Mouse (Mus musculus): ENCODE data around the gene Cd163. TPM values are rescaled to one million over a fixed set of nuclear protein-coding genes. Genes with fewer than 3 reads are reported as not detected.
A peak's percentile ranks its signal among the peaks of the same experiment; 100 is the strongest.

The Cd163 gene
- 1.4 and 1.6 TPM in 2 replicates for polyA plus RNA-seq (2015; fragmentation: Nextera tagmentation; extraction: Ambion mirVana)

DNA sequence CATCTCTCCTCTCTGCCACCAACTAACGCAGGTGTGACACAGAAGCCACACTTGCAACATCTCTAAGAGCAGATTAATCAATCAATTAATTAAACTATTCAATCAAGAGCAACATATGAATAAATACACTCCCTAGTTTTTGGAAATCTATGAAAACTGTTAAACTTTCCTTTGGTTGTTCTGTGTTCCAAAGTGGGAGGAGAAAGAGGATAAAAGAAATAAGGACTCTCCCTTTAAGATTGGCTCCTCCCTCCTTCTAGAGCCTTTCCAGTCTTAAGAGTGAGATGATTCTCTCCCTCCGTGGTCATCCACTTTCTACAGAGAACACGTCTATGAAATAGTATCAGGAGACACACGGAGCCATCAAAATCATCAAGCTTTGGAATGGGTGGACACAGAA, at the start of gene Cd163:
Cd163 (plus strand) TSS at position 301 of the 400 bp plus-strand sequence.
- Histone ChIP-seq H3K4me2 (replicated peaks; ENCODE audit: low read depth) (no peak within 1 kb of the TSS), H3K27me3 (ENCODE audit: control insufficient read depth, insufficient read depth, low read length) (no peaks in the 10 kb centered on the region), H3K4me1 (replicated peaks; ENCODE audit: control insufficient read depth, insufficient read depth) (no peaks in the 10 kb centered on the region), H3K9ac (ENCODE audit: low read length) (no peak within 1 kb of the TSS), H3K9me3 (ENCODE audit: control insufficient read depth, low read length) (no peaks in the 10 kb centered on the region), H3K27ac (replicated peaks) (no peak within 1 kb of the TSS), H3K4me3 (ENCODE audit: low read depth, low read length) (no peak within 1 kb of the TSS), H3K36me3 (ENCODE audit: control insufficient read depth, insufficient read depth, low read length) (no peaks in the 10 kb centered on the region)
- WGBS, result 86% methylated on average over 4 of the region's 4 CpGs
- TF ChIP-seq CTCF (IDR thresholded peaks at IDR 0.05; ENCODE audit: low read depth) (no peak), EP300 (optimal IDR thresholded peaks at IDR 0.05) (no peak)
- ATAC-seq (ENCODE audit: low FRiP score, low TSS enrichment), result no peak
- DNase-seq (ENCODE audit: low spot score), result no peak

DNA sequence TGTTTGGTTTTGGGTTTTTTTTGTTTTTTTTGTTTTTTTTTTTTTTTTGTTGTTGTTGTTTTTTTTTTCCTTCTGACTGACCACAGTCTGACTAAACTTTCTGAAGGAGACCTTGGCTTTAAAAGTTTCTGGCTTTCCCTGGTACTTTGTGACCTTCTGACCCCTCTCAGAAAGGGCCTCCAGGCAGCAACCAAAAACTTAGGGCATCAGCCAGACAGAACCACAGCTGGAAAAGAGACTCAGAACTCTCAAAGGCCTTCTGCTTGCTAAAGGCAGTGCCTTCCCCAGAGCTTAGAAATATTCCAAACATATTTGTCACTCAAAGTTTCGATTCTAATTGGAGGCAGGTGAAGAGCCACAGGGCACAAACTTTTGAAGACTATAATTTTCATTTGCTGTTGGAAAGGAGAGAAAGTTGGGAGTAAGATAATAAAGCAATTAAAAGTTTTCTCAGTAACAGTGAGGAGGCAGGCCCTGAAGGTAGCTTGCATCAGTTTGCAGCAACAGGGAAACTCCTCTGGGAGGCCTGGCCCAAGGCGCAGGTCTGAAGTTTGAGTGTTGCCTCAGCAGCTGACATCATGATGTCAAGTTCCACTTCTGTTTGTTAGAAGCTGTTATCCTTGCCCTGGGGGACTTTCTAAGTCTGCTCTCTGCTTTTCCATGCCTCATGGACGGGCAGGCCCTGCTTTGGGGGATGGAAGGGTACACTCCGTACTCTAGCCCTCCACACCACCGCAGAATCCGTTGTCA, 48.6 kb upstream of the Cd163 start:
- DNase-seq (ENCODE audit: low spot score), result no peak
- Histone ChIP-seq H3K9ac (ENCODE audit: low read length) (no peak overlapping the region), H3K9me3 (ENCODE audit: control insufficient read depth, low read length) (no peaks in the 10 kb centered on the region), H3K4me3 (ENCODE audit: low read depth, low read length) (no peak overlapping the region), H3K27me3 (ENCODE audit: control insufficient read depth, insufficient read depth, low read length) (no peaks in the 10 kb centered on the region), H3K4me2 (replicated peaks; ENCODE audit: low read depth) (no peak overlapping the region), H3K36me3 (ENCODE audit: control insufficient read depth, insufficient read depth, low read length) (no peaks in the 10 kb centered on the region), H3K4me1 (replicated peaks; ENCODE audit: control insufficient read depth, insufficient read depth) (no peaks in the 10 kb centered on the region), H3K27ac (replicated peaks) (no peak overlapping the region)
- WGBS, result 76% methylated on average over 6 of the region's 6 CpGs
- TF ChIP-seq CTCF (IDR thresholded peaks at IDR 0.05; ENCODE audit: low read depth), result no peak
- TF ChIP-seq EP300 (optimal IDR thresholded peaks at IDR 0.05), result no peak
- ATAC-seq (ENCODE audit: low FRiP score, low TSS enrichment), result no peak

DNA sequence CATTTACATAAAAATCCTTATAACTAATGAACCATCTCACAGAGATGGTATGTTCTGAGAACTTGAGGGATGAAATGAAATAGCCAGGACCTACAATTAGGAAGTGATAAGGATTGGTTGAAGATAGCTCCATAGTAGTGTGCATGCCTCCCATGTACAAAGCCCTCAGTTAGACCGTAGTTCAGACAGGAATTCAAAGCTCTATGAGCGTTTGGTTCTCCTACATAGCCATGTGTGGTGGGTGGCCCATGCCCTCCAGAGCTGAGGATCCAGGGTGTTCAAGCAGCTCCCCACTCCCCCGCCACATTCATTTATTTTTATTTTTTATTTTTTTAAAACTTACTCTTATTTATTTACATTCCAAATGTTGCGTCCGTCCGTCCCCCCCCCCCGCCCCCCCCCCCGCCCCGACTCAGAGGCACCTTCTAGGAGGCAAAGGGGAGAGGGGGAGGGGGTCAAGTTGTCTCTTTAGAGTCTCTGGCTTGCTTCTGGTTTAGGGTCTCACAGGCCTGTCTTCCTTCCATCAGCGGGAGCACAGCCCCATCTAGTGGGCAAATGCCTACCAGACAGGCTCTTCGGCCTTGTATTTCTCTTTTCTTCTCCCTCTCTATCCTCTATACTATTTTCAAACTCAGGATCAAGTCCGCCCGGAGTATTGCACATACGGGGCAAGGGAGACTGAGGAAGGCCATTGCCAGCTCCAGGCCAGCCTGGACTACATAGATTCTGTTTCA, 44.1 kb upstream of the Cd163 start:
- H3K9me3 ChIP-seq (ENCODE audit: control insufficient read depth, low read length), result no peaks in the 10 kb centered on the region
- no peaks in the 10 kb centered on the region for H3K4me1 ChIP-seq (replicated peaks; ENCODE audit: control insufficient read depth, insufficient read depth)
- H3K27me3 ChIP-seq (ENCODE audit: control insufficient read depth, insufficient read depth, low read length), result no peaks in the 10 kb centered on the region
- no peak for TF ChIP-seq EP300 (optimal IDR thresholded peaks at IDR 0.05)
- TF ChIP-seq CTCF (IDR thresholded peaks at IDR 0.05; ENCODE audit: low read depth), result peak; percentile 85
- no peak overlapping the region for H3K9ac ChIP-seq (ENCODE audit: low read length)
- 23% methylated on average over 10 of the region's 14 CpGs for WGBS
- H3K4me2 ChIP-seq (replicated peaks; ENCODE audit: low read depth), result no peak overlapping the region
- no peak overlapping the region for H3K27ac ChIP-seq (replicated peaks)
- H3K4me3 ChIP-seq (ENCODE audit: low read depth, low read length), result no peak overlapping the region
- ATAC-seq (ENCODE audit: low FRiP score, low TSS enrichment) (no peak), DNase-seq (ENCODE audit: low spot score) (peak; percentile 68)
- no peaks in the 10 kb centered on the region for H3K36me3 ChIP-seq (ENCODE audit: control insufficient read depth, insufficient read depth, low read length)

DNA sequence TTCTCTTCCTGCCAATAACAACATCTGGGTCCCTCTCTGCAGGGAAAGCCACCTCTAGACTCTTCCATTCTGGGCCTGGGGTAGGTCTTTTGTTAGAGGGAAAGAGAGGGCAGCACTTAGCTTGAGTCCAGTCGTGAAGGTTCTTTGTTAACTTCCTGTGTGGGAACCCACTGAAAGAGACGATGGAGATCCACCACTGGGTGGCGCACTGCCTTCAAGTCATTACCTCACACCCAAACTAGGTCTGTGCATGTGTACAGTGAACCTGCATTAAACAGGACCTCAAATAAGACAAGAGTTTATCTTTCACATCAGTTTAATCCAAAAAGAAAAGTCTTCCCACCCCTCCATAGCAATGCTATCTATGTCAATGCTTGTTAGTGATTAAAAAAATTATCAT, 41.8 kb upstream of the Cd163 start:
- 0 out of 2 replicates have a peak, but pooled peaks have one; percentile 59 for ATAC-seq (ENCODE audit: low FRiP score, low TSS enrichment)
- H3K9me3 ChIP-seq (ENCODE audit: control insufficient read depth, low read length), result no peaks in the 10 kb centered on the region
- H3K27me3 ChIP-seq (ENCODE audit: control insufficient read depth, insufficient read depth, low read length), result no peaks in the 10 kb centered on the region
- TF ChIP-seq EP300 (optimal IDR thresholded peaks at IDR 0.05) (no peak), CTCF (IDR thresholded peaks at IDR 0.05; ENCODE audit: low read depth) (peak; percentile 84)
- peak; percentile 69 for DNase-seq (ENCODE audit: low spot score)
- H3K36me3 ChIP-seq (ENCODE audit: control insufficient read depth, insufficient read depth, low read length), result no peaks in the 10 kb centered on the region
- no peak overlapping the region for H3K4me2 ChIP-seq (replicated peaks; ENCODE audit: low read depth)
- WGBS, result 3% methylated on average over 3 of the region's 3 CpGs
- no peaks in the 10 kb centered on the region for H3K4me1 ChIP-seq (replicated peaks; ENCODE audit: control insufficient read depth, insufficient read depth)
- no peak overlapping the region for H3K4me3 ChIP-seq (ENCODE audit: low read depth, low read length)
- no peak overlapping the region for H3K27ac ChIP-seq (replicated peaks)
- H3K9ac ChIP-seq (ENCODE audit: low read length), result no peak overlapping the region

DNA sequence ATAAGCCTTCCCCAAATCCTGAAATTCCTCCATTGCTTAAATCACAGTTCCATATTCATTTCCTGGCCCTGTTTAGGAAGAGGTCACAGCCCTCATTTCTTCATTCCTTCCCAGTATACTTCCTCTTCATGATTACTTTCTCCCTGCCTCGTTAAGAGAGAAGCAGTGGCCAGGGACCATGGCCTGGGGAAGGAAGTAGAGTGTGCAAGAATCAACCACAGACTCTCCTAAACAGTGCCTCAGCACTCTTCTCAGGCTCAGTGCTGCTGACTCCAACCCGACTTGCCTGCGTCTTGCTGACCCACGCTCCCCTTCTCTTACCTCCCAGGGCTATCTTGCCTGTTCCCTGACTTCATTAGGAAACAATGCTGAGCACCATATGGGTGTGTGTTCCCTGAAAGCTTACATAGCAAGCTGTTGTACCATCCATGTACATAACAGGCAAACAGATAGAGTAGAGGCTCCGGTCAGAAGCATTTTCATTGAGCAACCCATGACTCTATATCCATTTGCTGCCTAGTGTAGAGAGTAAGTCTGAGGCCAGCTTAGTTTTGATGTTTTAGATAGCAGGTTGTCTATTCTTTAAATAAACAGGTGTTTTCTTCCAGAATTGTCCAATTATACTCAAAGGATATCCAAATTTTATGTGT, 31.1 kb upstream of the Cd163 start:
- H3K27me3 ChIP-seq (ENCODE audit: control insufficient read depth, insufficient read depth, low read length), result no peaks in the 10 kb centered on the region
- H3K4me1 ChIP-seq (replicated peaks; ENCODE audit: control insufficient read depth, insufficient read depth), result no peaks in the 10 kb centered on the region
- no peak overlapping the region for H3K9ac ChIP-seq (ENCODE audit: low read length)
- no peak overlapping the region for H3K4me2 ChIP-seq (replicated peaks; ENCODE audit: low read depth)
- H3K9me3 ChIP-seq (ENCODE audit: control insufficient read depth, low read length), result no peaks in the 10 kb centered on the region
- no peak for ATAC-seq (ENCODE audit: low FRiP score, low TSS enrichment)
- no peak overlapping the region for H3K4me3 ChIP-seq (ENCODE audit: low read depth, low read length)
- DNase-seq (ENCODE audit: low spot score), result no peak
- H3K36me3 ChIP-seq (ENCODE audit: control insufficient read depth, insufficient read depth, low read length), result no peaks in the 10 kb centered on the region
- WGBS, result 71% methylated on average over 5 of the region's 5 CpGs
- no peak for TF ChIP-seq EP300 (optimal IDR thresholded peaks at IDR 0.05)
- no peak overlapping the region for H3K27ac ChIP-seq (replicated peaks)

Data from stomach, postnatal 0 days (tissue).